Mouse (Mus musculus) thymus, adult 2 months (tissue): Measurements from ENCODE around the gene Dclk1.

Source experiments
- CTCF ChIP-seq: fragments of 200-500 bp; IDR thresholded peaks from 2 replicates; pipeline ENCODE4 v1.5.1; 2012; ENCODE audit warnings: mild to moderate bottlenecking, control low read depth, low read length, moderate library complexity, borderline replicate concordance; ENCODE audit not compliant: control insufficient read depth, poor library complexity, insufficient read depth; ENCODE audit errors: extremely low read depth
- POLR2A ChIP-seq: fragments of 200-500 bp; IDR thresholded peaks from 2 replicates; pipeline ENCODE4 v1.6.1; 2012; ENCODE audit warnings: mild to moderate bottlenecking, low read length, control low read depth, moderate library complexity; ENCODE audit not compliant: control insufficient read depth, poor library complexity, insufficient read depth; ENCODE audit errors: extremely low read depth

DNA sequence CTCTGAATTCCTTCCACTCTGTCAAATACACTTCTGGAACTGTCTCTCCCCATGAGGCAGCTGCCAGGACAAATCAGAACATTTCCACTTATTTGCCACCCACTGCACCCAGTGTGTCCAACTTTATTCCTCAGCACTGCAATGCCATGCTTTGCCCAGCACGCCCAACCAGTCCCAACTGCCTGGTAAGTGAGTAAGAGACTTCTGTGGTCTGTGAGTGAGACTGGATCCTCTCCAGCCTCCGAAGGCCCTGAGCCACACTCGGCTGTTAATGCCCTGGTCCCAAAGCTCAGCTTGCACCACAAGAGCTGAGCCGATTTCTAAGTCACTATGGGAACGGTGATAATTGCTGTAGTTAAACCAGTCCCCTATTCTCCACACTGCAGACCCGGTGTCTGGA is 34.5 kb upstream of the Dclk1 start:
- TF ChIP-seq CTCF (no peak), POLR2A (no peak)
